Mouse (Mus musculus) CH12.LX (cell line): ENCODE data around the gene Nhsl1. TPM values are rescaled to one million over a fixed set of nuclear protein-coding genes. Genes with fewer than 3 reads are reported as not detected.
"Not testable (repeated sequence)": the region's sequence is repeated elsewhere in the genome, so short reads cannot be mapped to it uniquely, and the experiment has no call there.

Experiments
- DNase-seq: peaks from one replicate; pipeline ENCODE4 v3.0.0-alpha.2; 2013; ENCODE audit errors: extremely low read depth
- H3K27ac ChIP-seq: 2 replicates; pipeline ENCODE4 v1.5.1; 2012; ENCODE audit warnings: low read depth, mild to moderate bottlenecking, control low read depth, moderate library complexity; ENCODE audit not compliant: insufficient read depth
- H3K27me3 ChIP-seq: replicated peaks from 2 replicates; pipeline ENCODE3; 2012; ENCODE audit warnings: inconsistent platforms
- H3K36me3 ChIP-seq, 2 experiments: replicated peaks in 1 of 2; 2 replicates each; pipeline versions ENCODE3 to v1.6.1; 2012; ENCODE audit warnings: inconsistent platforms in 1 of 2, low read length in 1 of 2, mild to moderate bottlenecking in 1 of 2, mixed read lengths in 1 of 2, moderate library complexity in 1 of 2; ENCODE audit not compliant: control insufficient read depth in 1 of 2, insufficient read depth in 1 of 2
- H3K4me1 ChIP-seq, 2 experiments: 2 replicates each; pipeline ENCODE4 v1.6.1; 2012; ENCODE audit warnings: inconsistent platforms in 1 of 2, moderate library complexity in 1 of 2; ENCODE audit not compliant: insufficient read depth in 2 of 2, control insufficient read depth in 1 of 2
- H3K4me2 ChIP-seq: 2 replicates; pipeline ENCODE4 v1.6.1; 2012; ENCODE audit warnings: low read depth, mild to moderate bottlenecking, control low read depth; ENCODE audit not compliant: poor library complexity, insufficient read depth, severe bottlenecking
- H3K4me3 ChIP-seq, 3 experiments: fragments of 150-350 bp in 1 of 3; sonication (generic) in 1 of 3; replicated peaks in 1 of 3; 2 replicates each; pipeline versions ENCODE3 to v1.5.1; 2011 to 2012; ENCODE audit warnings: low read depth in 2 of 3, low read length in 2 of 3, mild to moderate bottlenecking in 2 of 3, moderate library complexity in 2 of 3, control low read depth in 1 of 3, improper control_type of control experiment in 1 of 3, inconsistent platforms in 1 of 3, mixed read lengths in 1 of 3; ENCODE audit not compliant: poor library complexity in 1 of 3
- H3K79me2 ChIP-seq: replicated peaks from 2 replicates; pipeline ENCODE4 v1.6.1; 2012; ENCODE audit warnings: mild to moderate bottlenecking, moderate library complexity; ENCODE audit not compliant: control insufficient read depth, poor library complexity, insufficient read depth, severe bottlenecking; ENCODE audit errors: extremely low read depth
- H3K9ac ChIP-seq: 2 replicates; pipeline ENCODE4 v1.6.1; 2012; ENCODE audit warnings: low read depth, mild to moderate bottlenecking, control low read depth, moderate library complexity; ENCODE audit not compliant: insufficient read depth
- H3K9me3 ChIP-seq: replicated peaks from 2 replicates; pipeline ENCODE3; 2012; ENCODE audit warnings: low read length, inconsistent platforms, mixed read lengths
- ELF1 ChIP-seq: IDR thresholded peaks from 2 replicates; pipeline ENCODE4 v1.6.1; 2014; ENCODE audit warnings: low read depth, mild to moderate bottlenecking, inconsistent platforms, low read length, improper control_type of control experiment
- EP300 ChIP-seq: IDR thresholded peaks from 2 replicates; pipeline ENCODE4 v1.6.1; 2011; ENCODE audit warnings: low read length, improper control_type of control experiment
- MXI1 ChIP-seq: IDR thresholded peaks from 2 replicates; pipeline ENCODE4 v1.6.1; 2011; ENCODE audit warnings: mild to moderate bottlenecking, low read depth, low read length, improper control_type of control experiment
- MYC ChIP-seq: IDR thresholded peaks from 2 replicates; pipeline ENCODE4 v1.6.1; 2011; ENCODE audit warnings: low read depth, mild to moderate bottlenecking, improper control_type of control experiment, low read length
- POLR2AphosphoS2 ChIP-seq: IDR thresholded peaks from 2 replicates; pipeline ENCODE4 v1.6.1; 2011; ENCODE audit warnings: low read depth, low read length, improper control_type of control experiment
- RCOR1 ChIP-seq: conservative IDR thresholded peaks from 2 replicates; pipeline ENCODE4 v1.6.1; 2012; ENCODE audit warnings: low read depth, mild to moderate bottlenecking, inconsistent platforms, low read length, improper control_type of control experiment
- SIN3A ChIP-seq: IDR thresholded peaks from 2 replicates; pipeline ENCODE4 v1.6.1; 2012; ENCODE audit warnings: low read length, improper control_type of control experiment, inconsistent platforms
- SMC3 ChIP-seq: IDR thresholded peaks from 2 replicates; pipeline ENCODE4 v1.6.1; 2011; ENCODE audit warnings: low read depth, low read length, improper control_type of control experiment
- TBP ChIP-seq: conservative IDR thresholded peaks from 2 replicates; pipeline ENCODE4 v1.6.1; 2011; ENCODE audit warnings: low read depth, low read length, improper control_type of control experiment
- UBTF ChIP-seq: IDR thresholded peaks from 2 replicates; pipeline ENCODE4 v1.6.1; 2012; ENCODE audit warnings: low read depth, mild to moderate bottlenecking, inconsistent platforms, low read length, improper control_type of control experiment, moderate library complexity
- USF1 ChIP-seq: IDR thresholded peaks from 2 replicates; pipeline ENCODE4 v1.6.1; 2014; ENCODE audit warnings: low read depth, mild to moderate bottlenecking, inconsistent platforms, low read length, improper control_type of control experiment
- ZKSCAN1 ChIP-seq: IDR thresholded peaks from 2 replicates; pipeline ENCODE4 v1.6.1; 2012; ENCODE audit warnings: low read depth, inconsistent platforms, low read length, improper control_type of control experiment, borderline replicate concordance
- ZNF384 ChIP-seq: IDR thresholded peaks from 2 replicates; pipeline ENCODE4 v1.6.1; 2012; ENCODE audit warnings: low read depth, low read length, improper control_type of control experiment, inconsistent platforms
- dilution Hi-C: fragments of 300-500 bp; cut with MboI; formaldehyde crosslinking; loops from 2 replicates; pipeline ENCODE4 v1.14.3; 2020; ENCODE audit warnings: low sequenced_read_pairs; ENCODE audit not compliant: extremely low pct_unique_long_range_greater_than_20kb, extremely low pct_ligation_motif_present
- in situ Hi-C: fragments of 300-500 bp; cut with MboI; formaldehyde crosslinking; loops from 3 replicates; pipeline ENCODE4 v1.14.3; 2019; ENCODE audit warnings: low sequenced_read_pairs, low pct_ligation_motif_present, low pct_unique_long_range_greater_than_20kb, mixed read lengths
- polyA plus RNA-seq: library from polyadenylated mRNA; unstranded; fragments of >175 nt; gene quantifications from 2 replicates; pipeline ENCODE4 v1.2.1, GENCODE M21; 2012; ENCODE audit warnings: low read depth; ENCODE audit not compliant: insufficient read length
- total RNA-seq, 2 experiments: library from RNA; depleted of rRNA; stranded (reverse); fragments of 300-350 nt in 1 of 2; fragments of >200 nt in 1 of 2; gene quantifications; 2 replicates each; pipeline ENCODE4 v1.2.3; 2012 to 2014

The Nhsl1 gene
- total and polyA plus RNA-seq, 3 experiments: 0.13 to 0.19 (median 0.15) TPM

GRCm38 (mm10) chr10:18547381-18547780 is 228.6 kb downstream of the Nhsl1 start:
- H3K4me2 ChIP-seq: no peak overlapping the region
- no peak for TF ChIP-seq TBP
- TF ChIP-seq SMC3: no peak
- 0 out of 2 replicates have a peak, but pooled peaks have one; percentile 0 for TF ChIP-seq ZNF384
- TF ChIP-seq, all 38 proteins: peak for 1
- Histone ChIP-seq H3K4me3 (no peak overlapping the region), H3K27ac (no peak overlapping the region), H3K79me2 (no peaks in the 10 kb centered on the region), H3K27me3 (no peaks in the 10 kb centered on the region), H3K36me3 (no peaks in the 10 kb centered on the region), H3K4me1 (peaks cover 0 to 4% of the 10 kb centered on the region in 2 experiments; a peak in 1 of 4 replicates), H3K9ac (no peak overlapping the region), H3K9me3 (no peaks in the 10 kb centered on the region)
- in situ Hi-C loops (no loop called here), dilution Hi-C loops (no loop called here)
- DNase-seq: no peak

DNA sequence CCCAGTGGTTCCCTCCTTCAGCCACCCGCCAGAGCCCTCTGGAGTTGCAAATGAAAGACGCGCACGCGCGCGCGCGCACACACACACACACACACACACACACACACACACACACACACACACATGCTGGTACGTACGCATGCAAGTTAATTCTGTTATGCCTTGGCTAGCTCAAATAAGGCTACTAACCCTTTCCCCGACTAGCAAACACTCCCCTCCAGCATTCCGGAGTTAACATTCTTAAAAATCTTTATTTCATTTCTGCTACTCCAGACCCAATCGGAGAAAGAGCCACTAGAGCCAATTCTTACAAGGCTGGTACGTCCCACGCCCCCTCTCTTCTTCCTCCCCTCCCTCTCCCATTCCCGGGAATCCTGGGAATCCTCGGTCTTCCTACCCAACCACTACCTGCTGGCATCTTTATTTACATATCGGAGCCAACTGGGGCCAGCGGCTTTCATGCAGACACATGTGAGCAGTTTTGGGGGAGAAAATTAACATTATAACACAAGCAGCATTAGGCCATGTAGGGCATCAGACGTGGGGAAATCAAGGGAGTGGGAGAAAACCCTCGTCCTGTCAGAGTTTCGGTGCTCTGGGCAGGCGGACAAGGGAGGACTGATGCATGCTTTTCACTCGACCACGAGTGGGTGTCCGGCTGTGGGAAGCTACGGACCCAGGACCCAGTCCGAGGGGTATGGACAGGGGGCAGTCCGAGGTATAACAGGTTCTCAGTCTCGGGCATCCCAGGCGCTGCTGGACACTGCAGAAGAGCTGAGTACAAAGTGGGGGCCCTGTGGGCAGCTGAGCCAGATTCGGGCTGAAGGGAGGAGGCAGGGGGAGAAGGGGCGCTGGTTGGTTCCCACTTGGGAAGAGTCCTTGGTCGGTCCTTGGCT is 230.8 kb downstream of the Nhsl1 start:
- Histone ChIP-seq H3K79me2 (no peaks in the 10 kb centered on the region), H3K9me3 (no peaks in the 10 kb centered on the region), H3K4me1 (no peaks in the 10 kb centered on the region), H3K9ac (no peak overlapping the region), H3K27me3 (no peaks in the 10 kb centered on the region), H3K36me3 (no peaks in the 10 kb centered on the region), H3K4me2 (no peak overlapping the region), H3K27ac (no peak overlapping the region), H3K4me3 (no peak overlapping the region)
- dilution Hi-C loops (no loop called here), in situ Hi-C loops (loop anchor here (25.0 kb wide), 1 partner anchor 338 kb away; no protein-coding TSS in a partner anchor)
- TF ChIP-seq MYC: no peak
- no peak for TF ChIP-seq ELF1
- TF ChIP-seq MXI1: no peak
- no peak for TF ChIP-seq UBTF
- no peak for TF ChIP-seq RCOR1
- no peak for TF ChIP-seq POLR2AphosphoS2
- no peak for TF ChIP-seq SMC3
- TF ChIP-seq ZKSCAN1: no peak
- TF ChIP-seq SIN3A: no peak
- no peak for TF ChIP-seq USF1
- TF ChIP-seq EP300: no peak
- DNase-seq: no peak

GRCm38 (mm10) chr10:18559076-18559475 is 240.3 kb downstream of the Nhsl1 start:
- DNase-seq, dilution Hi-C loops, H3K9me3 ChIP-seq, H3K4me1 ChIP-seq, H3K4me3 ChIP-seq, H3K79me2 ChIP-seq, H3K4me2 ChIP-seq, H3K27me3 ChIP-seq, H3K9ac ChIP-seq, H3K36me3 ChIP-seq, H3K27ac ChIP-seq: not testable (repeated sequence)
- in situ Hi-C loops: loop anchor here (25.0 kb wide), 1 partner anchor 328 kb away; no protein-coding TSS in a partner anchor
